Mouse (Mus musculus): Measurements from ENCODE around the gene Zcwpw1. TPM values are rescaled to one million over a fixed set of nuclear protein-coding genes. Genes with fewer than 3 reads are reported as not detected.

The Zcwpw1 gene
- polyA plus RNA-seq, 1 experiment = 2.2 TPM

DNA sequence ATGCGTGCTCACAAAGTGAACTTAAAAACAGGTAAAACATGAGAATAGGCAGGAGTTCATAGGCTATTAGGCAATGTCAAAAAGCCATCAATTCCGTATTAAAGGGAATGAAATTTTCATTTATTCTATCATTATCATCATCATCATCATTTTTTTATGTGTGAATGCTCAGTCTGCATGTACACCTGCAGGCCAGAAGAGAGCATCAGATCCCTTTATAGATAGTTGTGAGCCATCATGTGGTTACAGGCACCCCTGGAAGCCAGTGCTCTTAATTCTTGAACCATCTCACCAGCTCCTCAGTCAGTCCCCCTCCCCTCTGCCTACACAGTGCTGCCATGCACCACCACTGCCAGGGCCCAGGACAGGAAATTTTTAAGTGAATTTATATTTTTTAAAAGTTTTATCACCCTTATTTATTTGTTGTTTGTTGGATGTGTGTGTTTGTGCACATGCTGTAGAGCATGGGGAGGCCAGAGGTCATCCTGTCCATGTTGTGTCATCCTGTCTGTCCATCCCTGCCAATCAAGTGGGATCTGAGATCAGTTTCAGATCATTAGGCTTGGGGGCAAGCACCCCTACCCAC lies 1.4 kb downstream of the Zcwpw1 start:
- Histone ChIP-seq H3K79me2 (ENCODE audit: control insufficient read depth, insufficient read depth) (peaks cover 15% of the 10 kb centered on the region), H3K27me3 (ENCODE audit: control insufficient read depth, insufficient read depth, insufficient read length) (no peaks in the 10 kb centered on the region), H3K4me3 (no peak overlapping the region), H3K4me2 (ENCODE audit: low read depth) (no peak overlapping the region), H3K36me3 (ENCODE audit: control insufficient read depth, insufficient read depth) (no peaks in the 10 kb centered on the region), H3ac (ENCODE audit: control insufficient read depth, insufficient read length) (no peak overlapping the region)
- TF ChIP-seq MYOG (IDR thresholded peaks at IDR 0.05; ENCODE audit: control insufficient read depth in 1 of 3, insufficient read depth in 1 of 3, insufficient read length in 2 of 3, low read depth in 2 of 3) (no peak), MYOD1 (IDR thresholded peaks at IDR 0.05; ENCODE audit: control insufficient read depth in 1 of 3, insufficient read length in 2 of 3, low read depth in 2 of 3) (no peak), POLR2A (IDR thresholded peaks at IDR 0.05; ENCODE audit: insufficient read length, low read depth) (no peak), POLR2AphosphoS2 (IDR thresholded peaks at IDR 0.05; ENCODE audit: insufficient read length, low read depth) (no peak), MAX (IDR thresholded peaks at IDR 0.05; ENCODE audit: low read depth) (no peak), E2F4 (IDR thresholded peaks at IDR 0.05; ENCODE audit: insufficient read depth) (no peak), TCF12 (IDR thresholded peaks at IDR 0.05; ENCODE audit: insufficient read depth, poor library complexity, severe bottlenecking) (no peak), USF1 (IDR thresholded peaks at IDR 0.05; ENCODE audit: low read depth) (no peak), CEBPB (IDR thresholded peaks at IDR 0.05; ENCODE audit: insufficient read depth, poor library complexity, severe bottlenecking) (no peak), SRF (IDR thresholded peaks at IDR 0.05; ENCODE audit: control insufficient read depth, insufficient read length, low read depth) (no peak), REST (IDR thresholded peaks at IDR 0.05; ENCODE audit: insufficient read depth, insufficient read length) (no peak), TCF3 (IDR thresholded peaks at IDR 0.05; ENCODE audit: insufficient read length, low read depth) (no peak)

- no peak overlapping the region for H3ac ChIP-seq (ENCODE audit: control insufficient read depth, insufficient read length)
- H3K4me3 ChIP-seq = no peak overlapping the region
- TF ChIP-seq REST (IDR thresholded peaks at IDR 0.05; ENCODE audit: insufficient read depth, insufficient read length) (no peak), USF1 (IDR thresholded peaks at IDR 0.05; ENCODE audit: low read depth) (no peak), TCF3 (IDR thresholded peaks at IDR 0.05; ENCODE audit: insufficient read length, low read depth) (no peak), E2F4 (IDR thresholded peaks at IDR 0.05; ENCODE audit: insufficient read depth) (no peak), MYOD1 (IDR thresholded peaks at IDR 0.05; ENCODE audit: control insufficient read depth in 1 of 3, insufficient read length in 2 of 3, low read depth in 2 of 3) (no peak), CEBPB (IDR thresholded peaks at IDR 0.05; ENCODE audit: insufficient read depth, poor library complexity, severe bottlenecking) (no peak)
- H3K4me2 ChIP-seq (ENCODE audit: low read depth) = no peak overlapping the region
- no peaks in the 10 kb centered on the region for H3K36me3 ChIP-seq (ENCODE audit: control insufficient read depth, insufficient read depth)
- H3K27me3 ChIP-seq (ENCODE audit: control insufficient read depth, insufficient read depth, insufficient read length) = no peaks in the 10 kb centered on the region
- no peaks in the 10 kb centered on the region for H3K79me2 ChIP-seq (ENCODE audit: control insufficient read depth, insufficient read depth)
Measured at GRCm38 (mm10) chr5:137791553-137791952, 4.0 kb downstream of the Zcwpw1 start.

DNA sequence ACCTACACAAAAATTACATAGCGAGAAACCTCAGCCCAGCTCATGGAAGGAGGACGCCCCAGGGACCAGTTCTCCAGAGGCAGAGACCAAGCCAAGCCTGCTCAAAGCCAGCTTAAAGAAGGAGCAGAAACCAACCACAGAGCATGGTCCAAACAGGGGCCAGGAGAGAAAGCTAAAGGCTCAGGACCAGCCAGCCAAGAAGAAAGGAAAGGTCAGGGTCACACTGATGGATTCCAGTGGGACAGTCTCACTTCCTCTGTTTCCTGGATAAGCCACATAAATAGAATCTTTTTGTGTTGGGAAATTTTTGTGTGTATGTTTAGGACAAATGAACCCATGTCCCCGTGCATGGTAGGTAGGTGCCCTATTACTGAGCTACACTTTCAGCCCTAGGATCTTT lies 9.0 kb downstream of the Zcwpw1 start:
- Histone ChIP-seq H3ac (ENCODE audit: control insufficient read depth, insufficient read length) (no peak overlapping the region), H3K4me3 (no peak overlapping the region), H3K4me2 (ENCODE audit: low read depth) (no peak overlapping the region), H3K36me3 (ENCODE audit: control insufficient read depth, insufficient read depth) (no peaks in the 10 kb centered on the region), H3K27me3 (ENCODE audit: control insufficient read depth, insufficient read depth, insufficient read length) (no peaks in the 10 kb centered on the region), H3K79me2 (ENCODE audit: control insufficient read depth, insufficient read depth) (no peaks in the 10 kb centered on the region)
- TF ChIP-seq POLR2AphosphoS2 (IDR thresholded peaks at IDR 0.05; ENCODE audit: insufficient read length, low read depth) = no peak
- no peak for TF ChIP-seq POLR2A (IDR thresholded peaks at IDR 0.05; ENCODE audit: insufficient read length, low read depth)
- no peak for TF ChIP-seq REST (IDR thresholded peaks at IDR 0.05; ENCODE audit: insufficient read depth, insufficient read length)
- no peak for TF ChIP-seq MYOD1 (IDR thresholded peaks at IDR 0.05; ENCODE audit: control insufficient read depth in 1 of 3, insufficient read length in 2 of 3, low read depth in 2 of 3)
- TF ChIP-seq E2F4 (IDR thresholded peaks at IDR 0.05; ENCODE audit: insufficient read depth) = no peak
- no peak for TF ChIP-seq TCF3 (IDR thresholded peaks at IDR 0.05; ENCODE audit: insufficient read length, low read depth)
- TF ChIP-seq MAX (IDR thresholded peaks at IDR 0.05; ENCODE audit: low read depth) = no peak
- TF ChIP-seq SRF (IDR thresholded peaks at IDR 0.05; ENCODE audit: control insufficient read depth, insufficient read length, low read depth) = no peak
- TF ChIP-seq TCF12 (IDR thresholded peaks at IDR 0.05; ENCODE audit: insufficient read depth, poor library complexity, severe bottlenecking) = no peak
- TF ChIP-seq MYOG (IDR thresholded peaks at IDR 0.05; ENCODE audit: control insufficient read depth in 1 of 3, insufficient read depth in 1 of 3, insufficient read length in 2 of 3, low read depth in 2 of 3) = no peak
- no peak for TF ChIP-seq CEBPB (IDR thresholded peaks at IDR 0.05; ENCODE audit: insufficient read depth, poor library complexity, severe bottlenecking)
- TF ChIP-seq USF1 (IDR thresholded peaks at IDR 0.05; ENCODE audit: low read depth) = no peak

DNA sequence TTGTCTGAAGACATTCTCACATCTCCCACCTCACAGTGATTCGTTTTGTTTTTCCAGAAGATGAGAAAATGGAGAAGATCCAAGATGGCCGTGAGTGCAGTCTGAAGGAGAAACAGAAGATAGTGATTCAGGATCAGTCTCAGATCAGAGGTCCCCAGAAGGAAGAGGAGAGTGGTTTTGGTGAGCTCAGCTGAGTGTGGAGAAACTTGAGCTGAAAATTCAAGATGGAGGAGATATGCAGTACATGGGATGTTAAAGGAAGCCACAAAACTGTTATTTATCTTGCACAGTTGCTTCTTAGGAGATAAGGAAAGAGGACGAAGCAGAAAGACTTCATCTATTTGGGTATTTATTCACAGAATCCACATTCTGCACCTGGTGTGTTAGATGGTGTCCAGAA lies 13.3 kb downstream of the Zcwpw1 start:
- Histone ChIP-seq H3K36me3 (ENCODE audit: control insufficient read depth, insufficient read depth) (no peaks in the 10 kb centered on the region), H3K4me3 (no peak overlapping the region), H3K4me2 (ENCODE audit: low read depth) (no peak overlapping the region), H3K27me3 (ENCODE audit: control insufficient read depth, insufficient read depth, insufficient read length) (no peaks in the 10 kb centered on the region), H3K79me2 (ENCODE audit: control insufficient read depth, insufficient read depth) (no peaks in the 10 kb centered on the region), H3ac (ENCODE audit: control insufficient read depth, insufficient read length) (no peak overlapping the region)
- no peak for TF ChIP-seq REST (IDR thresholded peaks at IDR 0.05; ENCODE audit: insufficient read depth, insufficient read length)
- no peak for TF ChIP-seq POLR2AphosphoS2 (IDR thresholded peaks at IDR 0.05; ENCODE audit: insufficient read length, low read depth)
- TF ChIP-seq POLR2A (IDR thresholded peaks at IDR 0.05; ENCODE audit: insufficient read length, low read depth) = no peak
- no peak for TF ChIP-seq TCF3 (IDR thresholded peaks at IDR 0.05; ENCODE audit: insufficient read length, low read depth)
- TF ChIP-seq MAX (IDR thresholded peaks at IDR 0.05; ENCODE audit: low read depth) = no peak
- no peak for TF ChIP-seq MYOG (IDR thresholded peaks at IDR 0.05; ENCODE audit: control insufficient read depth in 1 of 3, insufficient read depth in 1 of 3, insufficient read length in 2 of 3, low read depth in 2 of 3)
- TF ChIP-seq USF1 (IDR thresholded peaks at IDR 0.05; ENCODE audit: low read depth) = no peak
- TF ChIP-seq E2F4 (IDR thresholded peaks at IDR 0.05; ENCODE audit: insufficient read depth) = no peak
- TF ChIP-seq MYOD1 (IDR thresholded peaks at IDR 0.05; ENCODE audit: control insufficient read depth in 1 of 3, insufficient read length in 2 of 3, low read depth in 2 of 3) = no peak
- no peak for TF ChIP-seq SRF (IDR thresholded peaks at IDR 0.05; ENCODE audit: control insufficient read depth, insufficient read length, low read depth)
- TF ChIP-seq CEBPB (IDR thresholded peaks at IDR 0.05; ENCODE audit: insufficient read depth, poor library complexity, severe bottlenecking) = no peak
- no peak for TF ChIP-seq TCF12 (IDR thresholded peaks at IDR 0.05; ENCODE audit: insufficient read depth, poor library complexity, severe bottlenecking)
